Mouse (Mus musculus) bone marrow, adult 2 months (tissue): ENCODE measurements around the gene Ddc. TPM values are rescaled to one million over a fixed set of nuclear protein-coding genes. Genes with fewer than 3 reads are reported as not detected.

Experiments used
- H3K27ac ChIP-seq: fragments of 200-500 bp; 2 replicates; pipeline ENCODE4 v1.5.1; 2012; ENCODE audit warnings: low read depth, mild to moderate bottlenecking, control low read depth, inconsistent platforms, low read length; ENCODE audit not compliant: control insufficient read depth, poor library complexity, insufficient read depth
- H3K4me1 ChIP-seq: fragments of 200-500 bp; 2 replicates; pipeline ENCODE4 v1.6.1; 2011; ENCODE audit warnings: low read length; ENCODE audit not compliant: control insufficient read depth, insufficient read depth
- H3K4me3 ChIP-seq: fragments of 200-500 bp; replicated peaks from 2 replicates; pipeline ENCODE3; 2011; ENCODE audit warnings: mild to moderate bottlenecking, low read depth, low read length, control low read depth; ENCODE audit not compliant: control insufficient read depth
- CTCF ChIP-seq: fragments of 200-500 bp; IDR thresholded peaks from 2 replicates; pipeline ENCODE4 v1.5.1; 2011; ENCODE audit warnings: low read length, control low read depth; ENCODE audit not compliant: control insufficient read depth, insufficient read depth
- POLR2A ChIP-seq: fragments of 200-500 bp; IDR thresholded peaks from 2 replicates; pipeline ENCODE4 v1.6.1; 2011; ENCODE audit warnings: low read depth, mild to moderate bottlenecking, control low read depth, low read length, borderline replicate concordance; ENCODE audit not compliant: control insufficient read depth
- WGBS: fragments of 180-500 bp; shearing (Covaris S2); methylation state at CpG from one replicate; pipeline ENCODE4 v1.1.7; 2018; 5-methylcytosine and 5-hydroxymethylcytosine counted together
- polyA plus RNA-seq: library from polyadenylated mRNA; stranded (reverse); fragments of >200 nt; gene quantifications from 2 replicates; pipeline ENCODE4 v1.2.4, GENCODE M21; 2011; ENCODE audit warnings: low replicate concordance; ENCODE audit not compliant: missing spikeins, insufficient read depth, insufficient read length

The Ddc gene
- polyA plus RNA-seq, 1 experiment: 2.0 TPM

- no peak overlapping the region for H3K4me3 ChIP-seq
- no peak for TF ChIP-seq POLR2A
- no peak overlapping the region for H3K27ac ChIP-seq
- H3K4me1 ChIP-seq: no peaks in the 10 kb centered on the region; the same call in 1 of the 2 replicates
- WGBS: 13% methylated on average over 8 of the region's 8 CpGs
Measured at GRCm38 (mm10) chr11:11836262-11836661, 61.7 kb downstream of the Ddc start.

GRCm38 (mm10) chr11:11835791-11836190 is 62.2 kb downstream of the Ddc start:
- Histone ChIP-seq H3K4me3 (no peak overlapping the region), H3K4me1 (no peaks in the 10 kb centered on the region; the same call in 1 of the 2 replicates)
- 67% methylated on average over 4 of the region's 4 CpGs for WGBS

GRCm38 (mm10) chr11:11835361-11835760 is 62.6 kb downstream of the Ddc start:
- no peak for TF ChIP-seq CTCF
- no peak for TF ChIP-seq POLR2A
- Histone ChIP-seq H3K4me1 (no peaks in the 10 kb centered on the region; the same call in 1 of the 2 replicates), H3K4me3 (no peak overlapping the region), H3K27ac (no peak overlapping the region)
- WGBS: 24% methylated on average over 6 of the region's 6 CpGs

More at GRCm38 (mm10) chr11:11835791-11836190, 62.2 kb downstream of the Ddc start:
- no peak overlapping the region for H3K27ac ChIP-seq
- TF ChIP-seq POLR2A (no peak), CTCF (no peak)

GRCm38 (mm10) chr11:11833100-11833499 is 64.8 kb downstream of the Ddc start:
- Histone ChIP-seq H3K4me1 (no peaks in the 10 kb centered on the region; the same call in 1 of the 2 replicates), H3K27ac (no peak overlapping the region), H3K4me3 (no peak overlapping the region)
- WGBS: 15% methylated on average over 8 of the region's 8 CpGs
- TF ChIP-seq CTCF: no peak
- no peak for TF ChIP-seq POLR2A

GRCm38 (mm10) chr11:11832755-11833084 is 65.2 kb downstream of the Ddc start:
- 32% methylated on average over 6 of the region's 6 CpGs for WGBS
- Histone ChIP-seq H3K4me1 (no peaks in the 10 kb centered on the region; the same call in 1 of the 2 replicates), H3K4me3 (no peak overlapping the region), H3K27ac (no peak overlapping the region)
- TF ChIP-seq CTCF (no peak), POLR2A (no peak)

GRCm38 (mm10) chr11:11831940-11832754 is 65.8 kb downstream of the Ddc start:
- no peak for TF ChIP-seq POLR2A
- no peak for TF ChIP-seq CTCF
- no peak overlapping the region for H3K4me3 ChIP-seq
- H3K4me1 ChIP-seq: no peaks in the 10 kb centered on the region; the same call in 1 of the 2 replicates
- H3K27ac ChIP-seq: no peak overlapping the region
- WGBS: 59% methylated on average over 6 of the region's 6 CpGs

GRCm38 (mm10) chr11:11831526-11831925 is 66.4 kb downstream of the Ddc start:
- no peak overlapping the region for H3K27ac ChIP-seq
- 89% methylated on average over 6 of the region's 6 CpGs for WGBS
- H3K4me1 ChIP-seq: no peaks in the 10 kb centered on the region; the same call in 1 of the 2 replicates

GRCm38 (mm10) chr11:11830884-11831495 is 67.0 kb downstream of the Ddc start:
- TF ChIP-seq CTCF (no peak), POLR2A (no peak)
- no peak overlapping the region for H3K4me3 ChIP-seq
- no peak overlapping the region for H3K27ac ChIP-seq
- no peaks in the 10 kb centered on the region; the same call in 1 of the 2 replicates for H3K4me1 ChIP-seq
- 83% methylated on average over 12 of the region's 12 CpGs for WGBS

More at GRCm38 (mm10) chr11:11831526-11831925, 66.4 kb downstream of the Ddc start:
- TF ChIP-seq POLR2A (no peak), CTCF (no peak)
- no peak overlapping the region for H3K4me3 ChIP-seq
